Mouse (Mus musculus): ENCODE data around the gene Atp5b. TPM values are rescaled to one million over a fixed set of nuclear protein-coding genes. Genes with fewer than 3 reads are reported as not detected.

The Atp5b gene
- polyA plus RNA-seq, 1 experiment = 803 TPM

DNA sequence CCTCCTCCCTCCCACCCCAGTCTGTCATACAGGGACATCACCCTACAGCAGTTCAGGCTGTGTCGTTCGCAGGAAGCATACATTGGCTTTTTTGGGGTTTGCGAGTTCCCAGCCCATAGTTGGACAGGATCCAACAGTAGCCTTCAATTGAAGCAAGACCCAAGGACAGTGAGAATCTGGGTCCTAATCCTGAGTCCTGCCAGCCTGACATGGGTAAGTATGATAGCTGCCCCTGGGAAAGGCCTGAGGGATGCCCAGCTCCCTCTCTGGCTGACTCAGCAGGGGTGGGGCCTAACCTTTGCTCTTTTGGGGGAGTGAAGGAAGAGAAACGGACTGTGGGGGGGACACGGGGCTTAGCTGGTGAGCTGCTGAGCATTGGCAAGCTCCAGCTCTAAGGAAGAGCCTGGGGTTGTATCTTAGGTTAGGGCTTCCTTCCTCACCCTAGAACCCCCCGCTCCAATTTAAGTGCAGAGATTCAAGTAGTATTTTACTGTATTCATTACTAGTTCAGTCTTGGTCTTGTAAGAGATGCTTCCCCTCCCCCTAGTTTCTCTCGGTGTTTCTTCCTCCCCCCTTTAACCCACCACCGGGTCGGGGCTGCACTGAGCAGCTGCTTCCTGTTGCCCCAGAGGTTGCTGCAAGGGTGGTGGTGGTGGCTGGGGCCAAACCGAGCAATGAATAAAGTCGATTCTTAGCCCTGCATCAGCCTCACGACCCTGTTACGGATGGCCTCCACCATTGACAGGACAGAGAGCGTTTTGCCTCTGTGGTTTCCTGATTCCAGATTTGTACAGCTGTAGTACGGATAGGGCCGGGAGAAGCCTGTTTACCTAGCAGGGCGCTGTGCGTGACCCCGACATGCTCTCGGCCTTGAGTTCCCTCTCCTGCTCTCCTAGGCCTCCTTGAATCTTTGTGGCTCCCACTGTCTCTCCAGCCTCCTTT is 8.8 kb downstream of the Atp5b start, which contains the start of gene Baz2a:
Gene Baz2a, plus strand, starts transcription at position 14 of the 942 bp plus-strand sequence.
- no peaks in the 10 kb centered on the region for H3K27me3 ChIP-seq (ENCODE audit: control insufficient read depth, insufficient read depth, low read length)
- peaks cover 10% of the 10 kb centered on the region; the same call in 1 of the 2 replicates for H3K4me1 ChIP-seq (ENCODE audit: control insufficient read depth, insufficient read depth, insufficient read length)
- TF ChIP-seq POLR2A (IDR thresholded peaks at IDR 0.05; ENCODE audit: low read depth, low read length) (peak; percentile 59), CTCF (IDR thresholded peaks at IDR 0.05; ENCODE audit: extremely low read depth, insufficient read depth, insufficient read length, insufficient replicate concordance) (no peak)
- peak; percentile 65 to 70 for DNase-seq (ENCODE audit: low read depth in 1 of 2, low spot score in 2 of 2)
- peaks cover 26% of the 10 kb centered on the region for H3K36me3 ChIP-seq (ENCODE audit: control insufficient read depth, insufficient read depth, low read length)
- peak within 1 kb of the TSS; percentile 97 for H3K27ac ChIP-seq (ENCODE audit: insufficient read depth, low read length)
- H3K4me3 ChIP-seq (ENCODE audit: extremely low read depth, insufficient read depth, insufficient read length) = peak within 1 kb of the TSS; percentile 97
- WGBS = under 1% methylated on average over 20 of the region's 20 CpGs

DNA sequence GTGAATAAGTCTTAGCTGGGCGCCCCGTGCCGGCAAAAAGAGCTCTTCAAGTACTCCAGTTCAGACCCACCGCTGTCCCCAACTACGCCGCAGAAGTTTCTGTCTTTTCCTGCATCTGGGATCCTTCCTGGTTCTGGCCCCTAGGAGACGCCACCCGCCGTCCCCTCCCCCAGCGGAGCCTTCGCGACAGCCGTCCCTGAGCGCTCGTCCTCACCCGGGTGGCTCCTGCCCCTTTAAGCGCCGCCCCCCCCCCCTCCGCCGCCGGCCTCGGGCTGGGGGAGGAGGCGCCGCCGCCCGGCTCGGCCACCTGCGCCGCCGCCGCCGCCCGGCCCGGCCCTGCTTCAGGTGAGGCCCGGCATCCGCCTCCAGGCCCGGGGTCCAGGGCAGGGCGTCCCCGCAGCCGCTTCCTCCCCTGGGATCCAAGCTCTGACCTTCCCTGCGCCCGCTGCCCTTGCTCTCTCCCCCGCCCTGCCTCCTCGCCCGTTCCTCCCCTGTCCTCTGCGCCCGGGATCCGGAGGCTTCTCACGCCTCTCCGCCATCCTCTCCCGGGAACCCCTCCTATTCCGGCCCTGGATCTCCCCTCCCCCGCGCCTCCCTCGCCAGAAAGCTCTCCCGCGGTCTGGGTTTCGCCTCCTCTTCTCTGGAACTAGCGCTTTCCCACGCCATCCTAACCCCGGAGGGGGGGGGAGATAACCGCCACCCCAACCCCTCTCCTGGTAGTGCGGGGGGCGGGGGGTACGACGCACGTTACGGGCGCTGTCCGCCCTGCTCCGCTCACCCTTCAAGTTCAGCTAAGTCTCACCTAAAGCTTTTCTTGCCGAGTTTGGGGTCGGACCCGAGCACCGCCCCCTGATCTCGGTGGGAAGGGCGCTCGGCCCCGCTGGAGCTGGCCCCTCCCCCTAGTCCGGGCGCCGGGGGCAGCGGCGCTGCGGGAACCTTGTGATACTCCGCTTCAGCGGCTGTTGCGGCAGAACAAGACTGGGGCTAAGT is 9.7 kb downstream of the Atp5b start:
- Histone ChIP-seq H3K4me3 (ENCODE audit: extremely low read depth, insufficient read depth, insufficient read length) (peak overlapping the region; percentile 97), H3K27ac (ENCODE audit: insufficient read depth, low read length) (peak overlapping the region; percentile 97), H3K27me3 (ENCODE audit: control insufficient read depth, insufficient read depth, low read length) (no peaks in the 10 kb centered on the region), H3K36me3 (ENCODE audit: control insufficient read depth, insufficient read depth, low read length) (peaks cover 20% of the 10 kb centered on the region), H3K4me1 (ENCODE audit: control insufficient read depth, insufficient read depth, insufficient read length) (peaks cover 10% of the 10 kb centered on the region; the same call in 1 of the 2 replicates)
- under 1% methylated on average over 83 of the region's 88 CpGs for WGBS
- peak in 1 of 2 experiments; percentile 77 for DNase-seq (ENCODE audit: low read depth in 1 of 2, low spot score in 2 of 2)
- no peak for TF ChIP-seq POLR2A (IDR thresholded peaks at IDR 0.05; ENCODE audit: low read depth, low read length)
- TF ChIP-seq CTCF (IDR thresholded peaks at IDR 0.05; ENCODE audit: extremely low read depth, insufficient read depth, insufficient read length, insufficient replicate concordance) = peak; percentile 15; the same call in 1 of the 2 replicates

DNA sequence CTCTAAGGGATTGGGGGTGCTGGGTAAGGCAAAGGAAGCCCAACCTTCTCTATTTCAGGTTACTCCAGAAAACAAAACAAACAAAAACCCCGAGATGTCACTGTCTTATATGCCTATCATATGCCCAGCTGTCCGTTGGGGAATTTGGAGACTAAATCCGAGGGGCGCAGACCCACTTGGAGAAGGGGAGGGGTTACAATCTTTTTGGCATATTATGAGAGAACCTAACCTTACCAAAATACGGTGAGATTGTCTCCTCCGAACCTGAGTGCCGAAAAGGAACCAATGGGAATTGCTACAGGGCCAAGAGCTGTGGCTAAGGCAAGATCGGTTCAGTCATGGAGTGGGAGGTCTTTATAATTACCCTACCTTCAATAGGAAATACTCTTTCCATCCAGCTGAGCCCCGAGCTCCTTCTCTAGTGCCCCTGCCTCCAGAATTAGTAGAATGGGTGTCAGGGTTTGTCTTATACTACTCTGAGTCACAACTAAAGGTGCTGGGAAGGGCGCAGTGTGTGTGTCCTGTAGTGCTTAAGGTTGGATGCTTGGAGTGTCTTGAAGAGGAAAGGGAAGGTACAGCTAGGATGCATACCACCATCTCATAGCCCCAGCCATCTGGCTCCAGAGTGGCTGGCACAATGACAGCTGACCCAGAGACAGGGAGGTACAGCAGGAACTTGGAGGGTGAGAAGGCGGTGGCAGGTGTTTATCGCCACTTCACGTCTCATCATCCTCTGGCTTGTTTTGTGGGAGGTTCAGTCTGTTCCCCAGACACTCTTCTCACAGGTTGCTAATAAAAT is 10.6 kb downstream of the Atp5b start:
- 12% methylated on average over 13 of the region's 13 CpGs for WGBS
- Histone ChIP-seq H3K27ac (ENCODE audit: insufficient read depth, low read length) (peak overlapping the region; percentile 97), H3K4me3 (ENCODE audit: extremely low read depth, insufficient read depth, insufficient read length) (peak overlapping the region; percentile 97), H3K36me3 (ENCODE audit: control insufficient read depth, insufficient read depth, low read length) (peaks cover 11% of the 10 kb centered on the region), H3K27me3 (ENCODE audit: control insufficient read depth, insufficient read depth, low read length) (no peaks in the 10 kb centered on the region), H3K4me1 (ENCODE audit: control insufficient read depth, insufficient read depth, insufficient read length) (peaks cover 10% of the 10 kb centered on the region)
- DNase-seq (ENCODE audit: low read depth in 1 of 2, low spot score in 2 of 2) = no peak
- no peak for TF ChIP-seq POLR2A (IDR thresholded peaks at IDR 0.05; ENCODE audit: low read depth, low read length)
- no peak for TF ChIP-seq CTCF (IDR thresholded peaks at IDR 0.05; ENCODE audit: extremely low read depth, insufficient read depth, insufficient read length, insufficient replicate concordance)

DNA sequence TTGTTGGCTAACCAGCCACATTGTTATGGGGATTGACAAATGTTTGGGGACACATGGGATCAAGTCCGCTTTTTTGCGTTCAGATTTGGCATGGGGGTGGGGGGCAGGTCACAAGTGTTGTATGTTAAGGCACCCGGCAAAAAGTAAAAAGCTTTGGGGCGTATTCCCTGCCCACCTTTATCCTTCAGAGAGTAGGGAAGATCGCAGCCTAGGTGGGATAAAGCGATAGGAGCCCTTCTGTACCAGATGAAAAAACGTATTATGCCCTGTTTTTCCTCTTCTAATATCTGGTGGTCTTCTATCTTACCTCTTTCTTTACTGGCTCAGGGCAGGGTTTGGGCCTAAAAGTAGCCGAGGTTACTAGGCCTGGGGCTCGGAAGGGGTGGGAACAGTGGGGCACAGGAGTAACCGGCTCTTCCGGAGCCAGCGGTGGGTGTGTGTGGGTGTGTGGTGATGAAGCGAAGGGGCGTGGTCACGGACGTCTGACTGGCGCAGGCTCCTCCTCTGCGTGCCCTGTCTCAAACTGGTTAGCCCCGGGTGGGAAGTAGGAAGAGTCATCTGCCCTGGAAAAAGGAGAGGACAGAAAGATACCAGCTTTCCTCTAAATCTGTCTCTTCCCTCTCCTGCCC is 11.4 kb downstream of the Atp5b start:
- Histone ChIP-seq H3K36me3 (ENCODE audit: control insufficient read depth, insufficient read depth, low read length) (peaks cover 6% of the 10 kb centered on the region), H3K27ac (ENCODE audit: insufficient read depth, low read length) (peak overlapping the region; percentile 97), H3K4me1 (ENCODE audit: control insufficient read depth, insufficient read depth, insufficient read length) (peaks cover 10% of the 10 kb centered on the region), H3K4me3 (ENCODE audit: extremely low read depth, insufficient read depth, insufficient read length) (peak overlapping the region; percentile 97), H3K27me3 (ENCODE audit: control insufficient read depth, insufficient read depth, low read length) (no peaks in the 10 kb centered on the region)
- WGBS = 8% methylated on average over 19 of the region's 19 CpGs
- TF ChIP-seq CTCF (IDR thresholded peaks at IDR 0.05; ENCODE audit: extremely low read depth, insufficient read depth, insufficient read length, insufficient replicate concordance) (no peak), POLR2A (IDR thresholded peaks at IDR 0.05; ENCODE audit: low read depth, low read length) (no peak)
- peak; percentile 79 to 93 for DNase-seq (ENCODE audit: low read depth in 1 of 2, low spot score in 2 of 2)

DNA sequence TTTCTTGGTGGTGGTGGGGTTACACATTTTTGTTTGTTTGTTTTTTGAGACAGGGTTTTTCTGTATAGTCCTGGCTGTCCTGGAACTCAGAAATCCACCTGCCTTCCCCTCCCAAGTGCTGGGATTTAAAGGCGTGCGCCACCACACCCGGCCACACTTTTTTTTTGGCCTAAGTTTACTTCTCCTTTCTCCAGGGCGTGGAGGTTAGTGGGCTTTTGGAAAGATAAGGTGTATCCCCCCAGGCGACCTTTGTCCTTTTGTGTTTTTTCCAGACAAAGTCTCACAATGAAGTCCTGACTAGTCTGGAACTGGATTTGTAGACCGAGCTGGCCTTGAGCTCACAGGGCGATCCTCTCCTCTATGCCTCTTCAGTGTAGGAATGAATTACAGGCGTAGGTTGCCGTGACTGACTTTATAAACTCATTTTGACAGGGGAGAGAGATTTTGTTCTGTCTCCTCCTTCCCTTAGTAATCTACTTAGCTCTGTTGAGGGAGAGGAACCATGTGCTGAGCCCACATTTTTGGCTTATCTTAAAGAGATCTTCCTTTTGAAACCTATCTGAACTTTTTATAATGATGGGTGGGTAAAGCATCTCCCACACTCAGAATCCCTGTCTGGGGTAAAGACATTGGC is 12.0 kb downstream of the Atp5b start:
- DNase-seq (ENCODE audit: low read depth in 1 of 2, low spot score in 2 of 2) = no peak
- Histone ChIP-seq H3K27me3 (ENCODE audit: control insufficient read depth, insufficient read depth, low read length) (no peaks in the 10 kb centered on the region), H3K36me3 (ENCODE audit: control insufficient read depth, insufficient read depth, low read length) (peaks cover 1% of the 10 kb centered on the region; the same call in 1 of the 2 replicates), H3K4me1 (ENCODE audit: control insufficient read depth, insufficient read depth, insufficient read length) (peaks cover 10% of the 10 kb centered on the region), H3K4me3 (ENCODE audit: extremely low read depth, insufficient read depth, insufficient read length) (no peak overlapping the region; the same call in 1 of the 2 replicates), H3K27ac (ENCODE audit: insufficient read depth, low read length) (peak overlapping the region; percentile 32; the same call in 1 of the 2 replicates)
- TF ChIP-seq POLR2A (IDR thresholded peaks at IDR 0.05; ENCODE audit: low read depth, low read length) = no peak
- TF ChIP-seq CTCF (IDR thresholded peaks at IDR 0.05; ENCODE audit: extremely low read depth, insufficient read depth, insufficient read length, insufficient replicate concordance) = no peak
- WGBS = 35% methylated on average over 9 of the region's 9 CpGs
